ENCODE assay signal across 13 mouse cellular contexts in genomic region chr4:139242607-139242955, GRCm38 (mm10). TPM values are rescaled to one million over a fixed set of nuclear protein-coding genes. Genes with fewer than 3 reads are reported as not detected.
A peak's percentile ranks its signal among the peaks of the same experiment; 100 is the strongest.
DNase-seq lines count a peak whose midpoint lies in the region; ATAC-seq and TF ChIP-seq lines count a peak whose summit lies in the region.
"Had no signal": no experiment of that assay in that cellular context is flagged by ENCODE, and none has a peak within 500 bp of the region (broad histone marks: within the 10 kb centered on the region; RNA-seq: fewer than 3 reads in every experiment).

No protein-coding gene starts in this region.

- peak overlapping the region; percentile 12 for H3K4me2 ChIP-seq in heart, embryonic 14.5 days (ENCODE audit: low read length)

- no peaks in the 10 kb centered on the region for H3K9me3 ChIP-seq in heart, embryonic 14.5 days (ENCODE audit: control insufficient read depth, low read length)
- H3K9me3 ChIP-seq: forebrain, embryonic 10.5 days had no signal

- ATAC-seq in heart, embryonic 14.5 days (ENCODE audit: insufficient number of reproducible peaks, insufficient read depth, low FRiP score, low read depth), result peak; percentile 58; the same call in 1 of the 2 replicates
- ATAC-seq: midbrain, embryonic 16.5 days; Patski had no signal

- H3K4me1 ChIP-seq in heart, embryonic 14.5 days (ENCODE audit: control insufficient read depth in 2 of 2, insufficient read depth in 2 of 2, low read length in 2 of 2), result peaks cover 28 to 62% of the 10 kb centered on the region in 2 experiments

- intact Hi-C loops in gastrocnemius, postnatal 14 days (cut with DNase I; ENCODE audit: low total_unique reads), result no loop called here

- peak overlapping the region; percentile 42; the same call in 1 of the 2 replicates for H3K9ac ChIP-seq in heart, embryonic 14.5 days (ENCODE audit: low read length)

- no peak overlapping the region for H3K4me3 ChIP-seq in layer of hippocampus, adult 2 months
- no peak overlapping the region for H3K4me3 ChIP-seq in heart, embryonic 14.5 days (ENCODE audit: control insufficient read depth in 1 of 2, insufficient read depth in 1 of 2, low read depth in 1 of 2, low read length in 2 of 2)
- no peak overlapping the region for H3K4me3 ChIP-seq in macrophage (ENCODE audit: inconsistent target)
- H3K4me3 ChIP-seq: forebrain, embryonic 10.5 days had no signal

- 39% methylated on average over 7 of the region's 7 CpGs for WGBS in heart, embryonic 14.5 days
- WGBS in macrophage (ENCODE audit: missing documents), result 75% methylated on average over 7 of the region's 7 CpGs

- H3K79me2 ChIP-seq in macrophage (ENCODE audit: inconsistent target), result peaks cover 100% of the 10 kb centered on the region

- no peak for TF ChIP-seq CTCF in layer of hippocampus, adult 2 months (conservative IDR thresholded peaks at IDR 0.05)

- no peak for DNase-seq in layer of hippocampus, adult 2 months (ENCODE audit: low spot score in 2 of 2)
- no peak for DNase-seq in layer of hippocampus, adult 18-20 months (ENCODE audit: low spot score in 2 of 2)
- DNase-seq in gastrocnemius, postnatal 14 days, result peak; percentile 43
- DNase-seq in right cerebral cortex, adult 18-20 months, result no peak
- no peak for DNase-seq in lung, postnatal 25 days (ENCODE audit: low spot score)
- DNase-seq: adrenal gland, adult 2 months; lung, postnatal 14 days had no signal

- H3K27me3 ChIP-seq in heart, embryonic 14.5 days (ENCODE audit: control insufficient read depth, insufficient read depth, low read length), result no peaks in the 10 kb centered on the region
- H3K27me3 ChIP-seq: CH12.LX, Patski had no signal

- H3K27ac ChIP-seq in layer of hippocampus, adult 2 months, result peak overlapping the region; percentile 79
- H3K27ac ChIP-seq in heart, embryonic 14.5 days (replicated peaks in 1 of 2; ENCODE audit: control insufficient read depth in 1 of 2, insufficient read depth in 1 of 2, low read depth in 2 of 2, low read length in 2 of 2), result peak overlapping the region; percentile 79 to 89
- 0 out of 2 replicates have a peak overlapping the region, but pooled peaks have one; percentile 8 for H3K27ac ChIP-seq in macrophage

- H3K36me3 ChIP-seq in heart, embryonic 14.5 days (ENCODE audit: control insufficient read depth, insufficient read depth, low read length), result peaks cover 55% of the 10 kb centered on the region
- H3K36me3 ChIP-seq in macrophage (ENCODE audit: inconsistent target), result peaks cover 72% of the 10 kb centered on the region; the same call in 1 of the 2 replicates

RNA-seq across cellular contexts. Expression of gene Capzb, which starts 49.9 kb away (rescaled TPM):
- total RNA-seq in layer of hippocampus, adult 2 months (2021), result 100 to 1,000 TPM; 374 to 416 TPM
- 100 to 1,000 TPM; 400 to 403 TPM for total RNA-seq in layer of hippocampus, adult 18-20 months (2021)
- total RNA-seq in gastrocnemius, postnatal 14 days (2021), result 100 to 1,000 TPM; 590 to 617 TPM
- polyA plus RNA-seq in heart, embryonic 14.5 days (2014; fragmentation: Nextera tagmentation; extraction: Ambion mirVana), result 292 and 301 TPM in 2 replicates
- 100 to 1,000 TPM; 159 to 332 (median 238) TPM for total RNA-seq in macrophage (2018; cell fraction: chromatin; rRNA removed)
- total RNA-seq in macrophage (2018; cell fraction: cytosol; rRNA removed), result 100 to 1,000 TPM; 379 to 591 (median 456) TPM
- total RNA-seq in macrophage (2018; cell fraction: nucleus; rRNA removed), result 100 to 1,000 TPM; 176 to 252 (median 211) TPM
- polyA plus RNA-seq in macrophage (2018), result 485 to 769 TPM (median 513 TPM) in 3 replicates

Comparison
In these comparisons a context has a peak if more than half of its experiments do, and no peak if none do; other contexts are left out.
1. H3K27ac ChIP-seq: peak in every context shown above with its lines; median percentile 84 in heart, embryonic 14.5 days; 79 in layer of hippocampus, adult 2 months; 8 in macrophage.